Mouse (Mus musculus) ES-Bruce4 (cell line): ENCODE measurements at regions not wholly inside any gene's neighbourhood (a gene's known extent, or its start where the extent isn't known, plus 50 kb on each side); places are given as distances from the start of the nearest gene placed in this dataset.

ENCODE experiments used
- CTCF ChIP-seq: IDR thresholded peaks from one replicate; pipeline ENCODE4 v1.8.1; 2011; ENCODE audit warnings: low read depth, low read length
- POLR2A ChIP-seq: IDR thresholded peaks from one replicate; pipeline ENCODE4 v1.8.1; 2011; ENCODE audit warnings: low read length; ENCODE audit not compliant: insufficient read depth

DNA sequence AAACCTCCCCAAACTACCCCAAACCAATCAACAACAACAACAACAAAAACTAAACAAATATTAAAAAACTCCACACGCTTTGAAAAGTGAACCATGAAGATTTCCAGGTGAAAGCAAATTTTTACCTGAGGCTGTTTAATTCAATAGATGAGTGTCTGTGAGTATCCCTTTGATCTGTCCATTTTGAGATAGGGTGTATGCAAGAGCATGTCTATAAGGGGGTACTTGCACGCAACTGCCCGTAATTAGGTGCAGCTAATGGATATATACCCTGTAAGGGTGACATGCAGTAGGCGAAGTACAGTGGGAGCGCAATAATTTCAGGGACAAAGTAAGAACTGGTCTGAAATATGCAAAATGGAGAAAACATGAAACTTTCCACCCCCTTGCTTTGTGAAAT lies 658.8 kb upstream of the Pfkp start:
- no peak for TF ChIP-seq CTCF
- no peak for TF ChIP-seq POLR2A
